In genomic region chr4:122998537-122999262, GRCm38 (mm10) we compare ENCODE assay signal across 8 mouse cellular contexts. TPM values are rescaled to one million over a fixed set of nuclear protein-coding genes. Genes with fewer than 3 reads are reported as not detected.
DNase-seq lines count a peak whose midpoint lies in the region; ATAC-seq and TF ChIP-seq lines count a peak whose summit lies in the region.

No protein-coding gene starts in this region.

- peaks cover 12% of the 10 kb centered on the region; the same call in 1 of the 2 replicates for H3K36me3 ChIP-seq in embryonic facial prominence, embryonic 12.5 days
- H3K36me3 ChIP-seq in limb, embryonic 14.5 days (ENCODE audit: control insufficient read depth, insufficient read depth, low read length) = peaks cover 20% of the 10 kb centered on the region

- peak overlapping the region; percentile 30; the same call in 1 of the 2 replicates for H3K9ac ChIP-seq in embryonic facial prominence, embryonic 12.5 days
- 0 out of 2 replicates have a peak overlapping the region, but pooled peaks have one; percentile 12 for H3K9ac ChIP-seq in limb, embryonic 14.5 days (ENCODE audit: low read depth, low read length, severe bottlenecking)

- TF ChIP-seq POLR2A in limb, embryonic 14.5 days (IDR thresholded peaks at IDR 0.05; ENCODE audit: borderline replicate concordance, extremely low read depth, insufficient read depth, insufficient read length) = no peak
- no peak for TF ChIP-seq POLR2A in olfactory bulb, adult 2 months (IDR thresholded peaks at IDR 0.05; ENCODE audit: insufficient read depth, low read depth, low read length)

- 12% methylated on average over 12 of the region's 12 CpGs for WGBS in embryonic facial prominence, embryonic 12.5 days
- 18% methylated on average over 12 of the region's 12 CpGs for WGBS in limb, embryonic 14.5 days
- 29% methylated on average over 12 of the region's 12 CpGs for WGBS in olfactory bulb, adult 2 months

- 0 out of 2 replicates have a peak, but pooled peaks cover 6% of the 10 kb centered on the region for H3K27me3 ChIP-seq in embryonic facial prominence, embryonic 12.5 days
- H3K27me3 ChIP-seq in limb, embryonic 14.5 days (ENCODE audit: control insufficient read depth, insufficient read depth, low read length) = no peaks in the 10 kb centered on the region

- H3K27ac ChIP-seq in embryonic facial prominence, embryonic 12.5 days = peak overlapping the region; percentile 36; the same call in 1 of the 2 replicates
- no peak overlapping the region for H3K27ac ChIP-seq in limb, embryonic 14.5 days (replicated peaks; ENCODE audit: low read depth, low read length)
- no peak overlapping the region for H3K27ac ChIP-seq in olfactory bulb, adult 2 months (ENCODE audit: insufficient read depth, low read depth, low read length)

- DNase-seq in left cerebral cortex, postnatal 4 days = peak; percentile 80
- DNase-seq in left cerebral cortex, postnatal 25 days (ENCODE audit: low spot score in 2 of 2) = no peak
- peak; percentile 59 for DNase-seq in limb, embryonic 14.5 days (ENCODE audit: low spot score)
- no peak for DNase-seq in ovary, postnatal 36 days (ENCODE audit: low spot score)
- no peak for DNase-seq in layer of hippocampus, adult 11-12 months (ENCODE audit: low spot score)
- DNase-seq in adrenal gland, postnatal 10 days = no peak

- H3K4me1 ChIP-seq in embryonic facial prominence, embryonic 12.5 days = peaks cover 21% of the 10 kb centered on the region
- H3K4me1 ChIP-seq in limb, embryonic 14.5 days (ENCODE audit: control insufficient read depth, insufficient read depth, low read length) = peaks cover 13% of the 10 kb centered on the region
- peaks cover 27% of the 10 kb centered on the region for H3K4me1 ChIP-seq in olfactory bulb, adult 2 months (ENCODE audit: control insufficient read depth, insufficient read depth, low read length)

- intact Hi-C loops in left cerebral cortex, postnatal 4 days (cut with DNase I) = loop anchor here (5.0 kb wide), 1 partner anchor 84 kb away; no protein-coding TSS in a partner anchor
- intact Hi-C loops in left cerebral cortex, postnatal 25 days (cut with DNase I) = no loop called here

- H3K4me2 ChIP-seq in embryonic facial prominence, embryonic 12.5 days (replicated peaks) = peak overlapping the region; percentile 90
- peak overlapping the region; percentile 97 for H3K4me2 ChIP-seq in limb, embryonic 14.5 days (replicated peaks; ENCODE audit: low read depth, low read length, severe bottlenecking)

- ATAC-seq in embryonic facial prominence, embryonic 12.5 days (ENCODE audit: insufficient number of reproducible peaks, insufficient read depth, low FRiP score, low TSS enrichment) = no peak; the same call in 1 of the 2 replicates
- ATAC-seq in limb, embryonic 14.5 days (ENCODE audit: low FRiP score, low read depth) = peak; percentile 47; the same call in 1 of the 2 replicates

- no peaks in the 10 kb centered on the region for H3K9me3 ChIP-seq in embryonic facial prominence, embryonic 12.5 days
- H3K9me3 ChIP-seq in limb, embryonic 14.5 days (ENCODE audit: control insufficient read depth, low read length) = no peaks in the 10 kb centered on the region

- TF ChIP-seq CTCF in olfactory bulb, adult 2 months (IDR thresholded peaks at IDR 0.05; ENCODE audit: insufficient read depth, low read depth, low read length) = no peak

- H3K4me3 ChIP-seq in embryonic facial prominence, embryonic 12.5 days = peak overlapping the region; percentile 73
- H3K4me3 ChIP-seq in limb, embryonic 14.5 days (replicated peaks; ENCODE audit: low read length) = peak overlapping the region; percentile 79
- H3K4me3 ChIP-seq in olfactory bulb, adult 2 months (ENCODE audit: insufficient read depth, low read depth, low read length) = peak overlapping the region; percentile 27

RNA-seq across cellular contexts. Expression of gene Mycl, which starts 3.2 kb away (rescaled TPM):
- total RNA-seq in left cerebral cortex, postnatal 4 days (2021) = 10 to 100 TPM; 60.5 to 66.1 TPM
- total RNA-seq in left cerebral cortex, postnatal 25 days (2021) = 10 to 100 TPM; 11.0 to 14.2 TPM
- 46.4 and 51.5 TPM in 2 replicates for polyA plus RNA-seq in embryonic facial prominence, embryonic 12.5 days (2016; fragmentation: Nextera tagmentation; extraction: Ambion mirVana)
- 24.6 and 26.2 TPM in 2 replicates for polyA plus RNA-seq in limb, embryonic 14.5 days (2012; rRNA removed)
- polyA plus RNA-seq in limb, embryonic 14.5 days (2014; fragmentation: Nextera tagmentation; extraction: Ambion mirVana) = 39.2 and 41.1 TPM in 2 replicates
- not detected in 2 replicates for polyA plus RNA-seq in olfactory bulb, adult 2 months (2012; ENCODE audit: insufficient read depth, insufficient read length, low replicate concordance, missing spikeins)
- total RNA-seq in adrenal gland, postnatal 10 days (2021) = 1 to 10 TPM; 3.6 to 5.6 TPM

RNA-seq across cellular contexts. Expression of gene Trit1, which starts 17.7 kb away (rescaled TPM):
- 10 to 100 TPM; 29.9 to 30.5 TPM for total RNA-seq in left cerebral cortex, postnatal 4 days (2021)
- 10 to 100 TPM; 18.5 to 22.2 TPM for total RNA-seq in left cerebral cortex, postnatal 25 days (2021)
- 21.3 and 23.4 TPM in 2 replicates for polyA plus RNA-seq in embryonic facial prominence, embryonic 12.5 days (2016; fragmentation: Nextera tagmentation; extraction: Ambion mirVana)
- 13.7 and 15.0 TPM in 2 replicates for polyA plus RNA-seq in limb, embryonic 14.5 days (2012; rRNA removed)
- 18.9 and 20.1 TPM in 2 replicates for polyA plus RNA-seq in limb, embryonic 14.5 days (2014; fragmentation: Nextera tagmentation; extraction: Ambion mirVana)
- not detected in 2 replicates for polyA plus RNA-seq in olfactory bulb, adult 2 months (2012; ENCODE audit: insufficient read depth, insufficient read length, low replicate concordance, missing spikeins)
- 10 to 100 TPM; 19.7 to 22.7 TPM for total RNA-seq in adrenal gland, postnatal 10 days (2021)

RNA-seq across cellular contexts. Expression of gene Mfsd2a, which starts 37.7 kb away (rescaled TPM):
- 10 to 100 TPM; 35.4 TPM for total RNA-seq in left cerebral cortex, postnatal 4 days (2021)
- total RNA-seq in left cerebral cortex, postnatal 25 days (2021) = 10 to 100 TPM; 37.4 to 43.5 TPM
- 6.6 and 7.0 TPM in 2 replicates for polyA plus RNA-seq in embryonic facial prominence, embryonic 12.5 days (2016; fragmentation: Nextera tagmentation; extraction: Ambion mirVana)
- 13.1 and 16.4 TPM in 2 replicates for polyA plus RNA-seq in limb, embryonic 14.5 days (2012; rRNA removed)
- 9.1 and 9.3 TPM in 2 replicates for polyA plus RNA-seq in limb, embryonic 14.5 days (2014; fragmentation: Nextera tagmentation; extraction: Ambion mirVana)
- polyA plus RNA-seq in olfactory bulb, adult 2 months (2012; ENCODE audit: insufficient read depth, insufficient read length, low replicate concordance, missing spikeins) = not detected in 2 replicates
- total RNA-seq in adrenal gland, postnatal 10 days (2021) = 10 to 100 TPM in 1 of 2 experiments, under 1 TPM in 1; 0.58 to 19.2 TPM

Comparison
In these comparisons a context has a peak if more than half of its experiments do, and no peak if none do; other contexts are left out.
1. DNase-seq: peak in left cerebral cortex, postnatal 4 days (single experiment) and limb, embryonic 14.5 days (single experiment); none in left cerebral cortex, postnatal 25 days (0 of 2), ovary, postnatal 36 days (single experiment), layer of hippocampus, adult 11-12 months (single experiment) and adrenal gland, postnatal 10 days (single experiment).
2. RNA of gene Mycl, which starts 3.2 kb away (total RNA-seq): 60.5 to 66.1 TPM in left cerebral cortex, postnatal 4 days; 11.0 to 14.2 TPM in left cerebral cortex, postnatal 25 days and 3.6 to 5.6 TPM in adrenal gland, postnatal 10 days; every median in the first group is over 4 times any median in the second.
3. H3K4me3 ChIP-seq: peak in every context shown above with its lines; median percentile 79 in limb, embryonic 14.5 days; 73 in embryonic facial prominence, embryonic 12.5 days; 27 in olfactory bulb, adult 2 months.